Mouse (Mus musculus): ENCODE results near the gene Pwwp2a.

Pwwp2a gene

DNA sequence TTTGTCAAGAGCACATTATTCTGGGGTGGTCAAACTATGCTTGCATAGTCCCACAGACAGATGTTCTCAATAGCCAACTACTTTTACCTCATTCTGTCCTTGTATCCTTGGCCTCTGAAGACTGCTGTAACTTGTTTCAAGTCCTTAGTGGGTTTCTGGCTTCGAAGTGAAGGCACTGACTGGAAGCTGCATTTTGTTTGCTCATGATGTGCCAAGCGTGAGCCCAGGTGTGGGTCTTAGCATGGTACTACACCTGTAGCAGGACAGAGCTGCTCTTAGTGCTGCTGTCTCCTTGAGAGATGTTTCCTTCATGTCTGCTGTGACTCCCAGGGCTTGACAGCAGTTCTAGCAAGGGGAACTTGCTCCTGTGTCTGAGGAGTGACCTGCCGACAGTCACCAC lies 41.6 kb downstream of the Pwwp2a start:
- in situ Hi-C loops (cut with MboI, MseI): no loop called here

DNA sequence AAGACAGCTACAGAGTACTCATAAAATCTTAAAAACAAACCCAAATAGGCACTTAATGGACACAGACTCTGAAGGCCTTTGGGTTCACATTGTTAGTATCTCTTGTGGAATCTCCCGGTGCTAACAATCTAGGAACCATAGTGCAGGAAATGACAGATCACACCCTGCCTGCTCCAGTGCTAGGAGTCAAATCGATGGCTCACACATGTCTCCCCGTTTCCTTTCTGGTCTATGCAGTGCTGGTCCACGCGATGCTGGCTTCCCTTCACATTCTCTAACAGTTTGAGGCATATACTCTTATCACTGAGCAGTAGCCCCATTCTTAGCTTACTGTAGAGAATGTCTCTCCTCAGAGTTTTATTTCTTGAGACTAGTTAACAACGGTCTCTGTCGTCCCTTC lies 46.0 kb downstream of the Pwwp2a start:
- in situ Hi-C loops (cut with MboI, MseI): no loop called here

DNA sequence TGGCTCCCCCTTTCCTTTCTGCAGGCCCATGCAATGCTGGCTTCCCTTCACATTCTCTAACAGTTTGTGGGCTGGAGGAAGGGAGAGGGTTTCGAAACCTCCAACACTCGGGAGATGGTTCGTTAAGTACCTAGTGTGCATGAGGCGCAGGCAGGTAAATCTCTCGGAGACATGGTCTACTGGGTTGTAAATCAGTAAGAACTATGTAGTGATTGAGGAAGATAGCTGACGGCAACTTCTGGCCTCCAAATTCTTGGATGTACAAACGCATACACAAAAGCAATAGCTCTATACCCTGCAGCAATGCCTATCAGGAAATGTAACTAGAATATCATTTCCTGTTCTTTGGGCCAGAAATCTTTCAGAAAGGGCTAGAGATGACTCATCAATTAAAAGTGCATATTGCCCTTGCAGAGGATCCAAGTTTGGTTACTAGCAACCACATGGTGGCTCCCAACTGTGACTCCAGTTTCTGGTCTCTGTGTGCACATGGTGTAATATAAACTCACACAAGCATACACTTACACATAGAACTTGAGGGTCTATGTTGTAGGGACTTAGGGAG lies 47.0 kb downstream of the Pwwp2a start:
- in situ Hi-C loops (cut with MboI, MseI): no loop called here

DNA sequence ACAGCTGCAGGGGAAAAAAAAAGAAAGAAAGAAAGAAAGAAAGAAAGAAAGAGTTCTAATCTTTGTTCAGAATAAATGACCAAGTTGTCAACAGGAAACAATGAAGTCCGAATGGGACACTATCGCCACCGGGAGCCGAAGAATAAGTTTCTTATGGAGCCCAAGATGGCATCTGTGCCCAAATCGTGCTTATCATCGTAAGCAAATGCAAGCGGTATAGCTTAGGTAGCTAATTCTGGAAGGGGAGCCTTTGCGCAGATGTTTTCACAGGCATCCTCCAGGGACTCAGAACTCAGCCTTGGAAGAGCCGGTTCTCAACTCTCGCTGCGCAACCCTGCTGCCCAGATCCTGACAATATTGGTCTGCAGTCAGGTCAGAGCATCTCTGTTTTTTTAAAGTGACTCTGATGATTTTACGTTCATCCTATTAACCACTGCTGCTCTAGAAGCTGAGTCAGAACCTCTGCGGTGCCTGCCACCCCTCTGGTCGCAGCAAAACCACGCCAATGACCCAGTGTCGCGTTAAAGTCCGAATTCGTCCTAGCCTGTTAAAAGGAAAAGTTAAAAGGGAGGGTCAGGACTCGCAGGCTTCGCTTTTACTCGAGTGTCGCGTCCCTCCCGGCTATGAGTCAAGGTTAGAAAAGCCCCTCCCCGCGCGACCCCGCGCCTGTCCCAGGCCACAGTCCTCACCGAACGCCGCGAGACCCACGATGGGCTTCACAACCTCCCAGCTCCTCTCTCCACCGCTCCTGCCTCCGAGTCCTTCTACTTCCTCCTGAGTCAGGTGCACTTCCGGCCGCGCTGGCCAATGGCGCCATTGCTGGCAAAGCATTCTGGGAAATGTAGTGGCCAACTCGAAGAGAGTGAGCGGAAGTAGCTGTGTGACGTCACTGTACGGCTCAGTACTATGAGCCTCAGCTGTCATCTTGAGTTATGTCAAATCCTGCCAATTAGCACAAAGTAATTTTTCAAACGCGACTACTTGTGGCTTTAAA lies 65.7 kb downstream of the Pwwp2a start, which contains the start of gene Ttc1:
TSS of gene Ttc1 (minus strand) at position 776 of the 994 bp plus-strand sequence.
- in situ Hi-C loops (cut with MboI, MseI): no loop called here

DNA sequence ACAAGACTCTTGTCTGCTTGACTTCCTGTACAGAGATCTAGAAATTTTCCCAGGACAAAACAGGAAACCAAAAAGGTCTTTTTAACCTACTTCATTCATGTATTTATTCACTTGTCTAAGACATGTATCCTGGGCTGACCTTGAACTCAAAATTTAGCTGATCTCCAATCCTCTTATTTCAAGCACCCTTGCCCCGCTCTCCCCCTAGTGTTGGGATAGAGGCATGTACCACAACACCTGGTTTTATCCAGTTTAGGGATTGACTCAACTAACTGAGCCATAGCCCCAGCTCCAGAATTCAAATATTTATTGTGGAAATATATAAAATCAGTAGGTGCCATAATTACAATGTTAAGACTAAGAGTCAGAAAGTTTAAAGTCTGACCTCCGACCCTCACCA lies 69.7 kb downstream of the Pwwp2a start:
- in situ Hi-C loops (cut with MboI, MseI): loop anchor here (25.0 kb wide), 1 partner anchor 711 kb away; the partner anchor contains the start of gene Ublcp1

DNA sequence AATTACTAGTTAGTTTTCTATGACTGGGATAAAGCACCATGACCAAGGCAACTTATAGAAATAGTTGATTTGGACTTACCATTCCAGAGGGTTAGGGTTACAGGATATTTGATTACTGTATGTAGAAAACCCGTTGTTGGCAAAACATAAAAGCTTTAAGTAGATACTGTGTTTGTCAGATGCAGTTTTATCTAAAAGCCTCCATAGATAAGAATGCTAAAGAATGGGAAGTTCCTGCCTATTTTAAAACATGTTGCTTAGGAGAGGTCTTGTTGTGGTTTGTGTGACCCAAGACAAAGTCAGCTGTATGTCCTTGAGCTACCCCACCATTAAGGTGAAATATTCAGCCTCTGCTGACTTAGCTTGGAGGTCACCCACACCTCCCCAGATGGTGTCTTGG lies 72.8 kb downstream of the Pwwp2a start:
- in situ Hi-C loops (cut with MboI, MseI): loop anchor here (25.0 kb wide), 1 partner anchor 708 kb away; the partner anchor contains the start of gene Ublcp1

DNA sequence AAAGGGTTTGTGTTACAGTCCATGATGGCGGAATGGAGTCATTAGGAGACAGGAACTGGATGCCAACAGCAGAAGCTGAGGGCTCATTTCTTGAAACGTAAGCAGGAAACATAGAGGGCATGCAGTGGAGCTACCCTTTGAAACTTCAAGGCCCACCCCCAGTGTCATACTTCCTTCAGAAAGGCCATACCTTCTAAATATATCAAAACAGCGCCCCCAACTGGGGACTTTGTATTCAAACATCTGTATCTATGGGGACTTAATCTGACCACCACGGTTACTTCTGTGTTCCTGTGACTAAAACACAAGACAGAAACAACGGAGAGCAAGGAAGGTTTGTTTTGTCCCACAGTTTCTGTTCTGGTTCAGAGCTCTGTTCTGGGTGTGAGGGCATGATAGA lies 73.6 kb downstream of the Pwwp2a start:
- in situ Hi-C loops (cut with MboI, MseI): loop anchor here (25.0 kb wide), 1 partner anchor 707 kb away; the partner anchor contains the start of gene Ublcp1

DNA sequence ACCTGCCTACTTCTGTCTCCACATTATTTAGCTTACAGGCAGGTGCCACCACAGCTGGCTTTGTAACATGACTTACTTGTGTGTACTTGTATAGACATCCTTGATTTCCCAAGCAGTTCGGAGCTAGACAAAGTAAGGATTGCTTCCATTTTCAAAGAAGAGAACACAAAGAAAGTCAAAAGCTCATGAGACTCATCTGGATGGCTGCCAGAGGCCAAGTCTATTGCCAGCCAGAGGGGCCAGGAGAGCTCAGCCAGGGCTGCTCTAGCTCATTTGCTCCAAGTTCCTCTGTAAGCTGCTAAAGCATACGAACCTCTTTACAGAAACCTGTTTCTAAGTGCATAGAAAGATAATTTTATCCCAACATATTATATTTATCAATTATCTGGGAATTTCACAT lies 76.6 kb downstream of the Pwwp2a start:
- in situ Hi-C loops (cut with MboI, MseI): loop anchor here (25.0 kb wide), 1 partner anchor 704 kb away; the partner anchor contains the start of gene Ublcp1

DNA sequence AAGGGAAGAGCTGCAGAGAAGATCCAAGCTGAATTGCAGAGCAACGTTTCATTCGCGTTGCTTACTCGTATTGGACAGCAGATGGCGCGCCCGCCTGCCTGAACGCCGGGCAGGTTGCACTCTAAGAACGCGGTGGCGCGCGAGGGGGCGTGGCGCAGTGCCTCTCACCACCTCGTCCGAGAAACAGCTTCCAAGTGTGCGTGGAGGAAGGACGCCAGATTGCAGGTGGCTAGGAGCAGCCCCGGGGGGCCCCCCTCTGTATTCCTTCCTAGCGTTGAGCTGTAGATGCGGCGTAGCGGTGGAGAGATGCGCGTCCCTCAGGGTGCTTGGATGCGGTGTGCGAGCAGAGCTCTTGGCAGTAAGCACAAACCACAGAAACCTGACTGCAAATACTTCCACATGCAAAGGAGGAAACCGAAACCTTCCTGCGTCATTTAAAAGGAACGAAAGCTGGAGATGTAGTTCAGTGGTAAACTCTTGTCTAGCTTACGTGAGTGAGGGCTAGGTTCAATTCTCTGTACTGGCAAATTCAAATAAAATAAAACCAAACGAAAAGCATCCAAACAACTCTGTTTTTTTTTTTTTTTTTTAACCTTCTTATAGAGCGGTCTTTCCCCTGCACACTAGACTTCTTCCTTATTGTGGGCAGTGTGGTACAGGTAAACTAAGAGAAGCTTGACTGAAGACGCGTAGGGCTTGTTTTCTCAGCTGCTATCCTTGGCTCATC lies 85.3 kb downstream of the Pwwp2a start:
- in situ Hi-C loops (cut with MboI, MseI): loop anchor here (25.0 kb wide), 1 partner anchor 695 kb away; the partner anchor contains the start of gene Ublcp1

DNA sequence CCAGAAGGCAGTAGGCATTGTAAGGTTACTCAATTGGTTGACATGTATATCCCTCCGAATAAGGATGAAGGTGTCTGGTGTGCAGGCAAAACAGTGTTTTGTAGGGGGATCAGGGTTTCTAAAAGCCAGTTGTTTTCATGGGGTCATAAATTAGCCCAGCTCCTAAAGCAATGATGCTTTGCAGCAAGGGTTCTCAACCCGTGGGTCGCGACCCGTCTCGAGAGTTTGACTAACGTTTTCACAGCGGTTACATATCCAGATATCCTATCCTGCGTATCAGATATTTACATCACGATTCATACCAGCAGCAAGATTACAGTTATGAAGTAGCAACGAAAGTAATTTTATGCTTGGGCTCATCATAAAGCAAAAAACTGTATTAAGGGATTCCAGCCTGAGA lies 86.0 kb downstream of the Pwwp2a start:
- in situ Hi-C loops (cut with MboI, MseI): loop anchor here (25.0 kb wide), 1 partner anchor 695 kb away; the partner anchor contains the start of gene Ublcp1

DNA sequence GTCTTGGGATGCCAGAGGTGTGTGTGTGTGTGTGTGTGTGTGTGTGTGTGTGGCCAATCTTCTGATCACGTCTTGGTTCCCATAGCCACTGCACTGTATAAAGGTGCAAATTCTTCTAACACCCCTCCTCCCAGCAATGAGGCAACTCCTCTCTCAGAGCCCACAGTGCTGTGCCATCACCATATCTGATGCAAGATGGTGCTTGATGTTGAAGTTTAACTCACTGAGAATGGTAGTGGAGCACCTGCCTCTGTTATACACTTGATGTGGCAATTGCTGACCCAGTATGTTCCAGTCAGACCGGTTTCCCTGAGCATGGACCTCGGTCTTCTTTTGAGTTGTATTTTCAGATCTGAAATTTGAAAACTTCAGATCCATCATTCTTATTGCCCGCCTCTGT lies 88.3 kb downstream of the Pwwp2a start:
- in situ Hi-C loops (cut with MboI, MseI): loop anchor here (25.0 kb wide), 1 partner anchor 692 kb away; the partner anchor contains the start of gene Ublcp1

Data from T-helper 1 cell (primary cell).